In genomic region chr5:147645001-147645645, GRCm38 (mm10) we compare ENCODE assay signal across 8 mouse cellular contexts.
DNase-seq lines count a peak whose midpoint lies in the region; ATAC-seq and TF ChIP-seq lines count a peak whose summit lies in the region.

No protein-coding gene starts in this region.

- H3K27me3 ChIP-seq in limb, embryonic 12.5 days: no peaks in the 10 kb centered on the region
- H3K27me3 ChIP-seq in limb, embryonic 10.5 days (ENCODE audit: low read depth, poor library complexity, severe bottlenecking): no peaks in the 10 kb centered on the region
- no peaks in the 10 kb centered on the region for H3K27me3 ChIP-seq in embryonic facial prominence, embryonic 13.5 days
- H3K27me3 ChIP-seq in lung, embryonic 14.5 days (ENCODE audit: insufficient read depth, low read length): no peaks in the 10 kb centered on the region
- no peaks in the 10 kb centered on the region for H3K27me3 ChIP-seq in stomach, postnatal 0 days (ENCODE audit: control insufficient read depth, insufficient read depth, low read length)

- no peaks in the 10 kb centered on the region for H3K9me3 ChIP-seq in limb, embryonic 12.5 days
- H3K9me3 ChIP-seq in limb, embryonic 10.5 days (replicated peaks): no peaks in the 10 kb centered on the region
- H3K9me3 ChIP-seq in embryonic facial prominence, embryonic 13.5 days: no peaks in the 10 kb centered on the region
- no peaks in the 10 kb centered on the region for H3K9me3 ChIP-seq in lung, embryonic 14.5 days (ENCODE audit: low read depth, low read length)
- no peaks in the 10 kb centered on the region for H3K9me3 ChIP-seq in stomach, postnatal 0 days (ENCODE audit: control insufficient read depth, low read length)

- H3K4me1 ChIP-seq in limb, embryonic 12.5 days (replicated peaks): peaks cover 19% of the 10 kb centered on the region
- no peaks in the 10 kb centered on the region; the same call in 1 of the 2 replicates for H3K4me1 ChIP-seq in limb, embryonic 10.5 days
- peaks cover 12% of the 10 kb centered on the region for H3K4me1 ChIP-seq in embryonic facial prominence, embryonic 13.5 days
- H3K4me1 ChIP-seq in lung, embryonic 14.5 days (ENCODE audit: insufficient read depth): no peaks in the 10 kb centered on the region
- H3K4me1 ChIP-seq in stomach, postnatal 0 days (replicated peaks; ENCODE audit: control insufficient read depth, insufficient read depth): no peaks in the 10 kb centered on the region

- DNase-seq in limb, embryonic 10.5 days (ENCODE audit: low spot score): no peak
- peak; percentile 84 to 86 for DNase-seq in heart, adult 9 months (ENCODE audit: low spot score in 2 of 2)
- DNase-seq in kidney, postnatal 25 days: peak; percentile 93 to 95
- peak; percentile 96 for DNase-seq in lung, embryonic 14.5 days
- DNase-seq in stomach, postnatal 0 days (ENCODE audit: low spot score): peak; percentile 72
- DNase-seq in T-cell, adult 2 months (ENCODE audit: low spot score): no peak

- no peaks in the 10 kb centered on the region for H3K36me3 ChIP-seq in limb, embryonic 12.5 days
- no peaks in the 10 kb centered on the region for H3K36me3 ChIP-seq in limb, embryonic 10.5 days
- no peaks in the 10 kb centered on the region for H3K36me3 ChIP-seq in embryonic facial prominence, embryonic 13.5 days
- H3K36me3 ChIP-seq in lung, embryonic 14.5 days (ENCODE audit: insufficient read depth): no peaks in the 10 kb centered on the region
- H3K36me3 ChIP-seq in stomach, postnatal 0 days (ENCODE audit: control insufficient read depth, insufficient read depth, low read length): no peaks in the 10 kb centered on the region

- no peak for ATAC-seq in limb, embryonic 12.5 days (ENCODE audit: insufficient number of reproducible peaks, insufficient read depth, low FRiP score, low TSS enrichment, low read depth)
- peak; percentile 67 for ATAC-seq in embryonic facial prominence, embryonic 13.5 days (ENCODE audit: insufficient number of reproducible peaks, insufficient read depth, low FRiP score, low TSS enrichment, low read depth)
- peak; percentile 92 for ATAC-seq in lung, embryonic 14.5 days (ENCODE audit: insufficient read depth)
- ATAC-seq in stomach, postnatal 0 days (ENCODE audit: low FRiP score, low TSS enrichment): no peak

- no peak overlapping the region for H3K4me3 ChIP-seq in limb, embryonic 12.5 days (replicated peaks)
- H3K4me3 ChIP-seq in limb, embryonic 10.5 days: no peak overlapping the region
- no peak overlapping the region for H3K4me3 ChIP-seq in embryonic facial prominence, embryonic 13.5 days
- no peak overlapping the region for H3K4me3 ChIP-seq in lung, embryonic 14.5 days (ENCODE audit: low read depth, low read length)
- H3K4me3 ChIP-seq in stomach, postnatal 0 days (ENCODE audit: low read depth, low read length): no peak overlapping the region

- no peak overlapping the region for H3K9ac ChIP-seq in limb, embryonic 12.5 days (replicated peaks)
- H3K9ac ChIP-seq in embryonic facial prominence, embryonic 13.5 days: no peak overlapping the region
- no peak overlapping the region for H3K9ac ChIP-seq in lung, embryonic 14.5 days
- no peak overlapping the region for H3K9ac ChIP-seq in stomach, postnatal 0 days (ENCODE audit: low read length)

- no peak for TF ChIP-seq EP300 in stomach, postnatal 0 days (optimal IDR thresholded peaks at IDR 0.05)

- H3K27ac ChIP-seq in limb, embryonic 12.5 days: peak overlapping the region; percentile 62; the same call in 1 of the 2 replicates
- H3K27ac ChIP-seq in limb, embryonic 10.5 days: no peak overlapping the region; the same call in 1 of the 2 replicates
- peak overlapping the region; percentile 51; the same call in 1 of the 2 replicates for H3K27ac ChIP-seq in embryonic facial prominence, embryonic 13.5 days
- H3K27ac ChIP-seq in lung, embryonic 14.5 days (ENCODE audit: low read depth): peak overlapping the region; percentile 51
- H3K27ac ChIP-seq in stomach, postnatal 0 days (replicated peaks): no peak overlapping the region

- no peak for TF ChIP-seq CTCF in lung, embryonic 14.5 days (IDR thresholded peaks at IDR 0.05; ENCODE audit: low read depth)
- TF ChIP-seq CTCF in stomach, postnatal 0 days (IDR thresholded peaks at IDR 0.05; ENCODE audit: low read depth): no peak

- no peak overlapping the region for H3K4me2 ChIP-seq in limb, embryonic 12.5 days
- H3K4me2 ChIP-seq in embryonic facial prominence, embryonic 13.5 days: no peak overlapping the region
- H3K4me2 ChIP-seq in lung, embryonic 14.5 days: no peak overlapping the region
- no peak overlapping the region for H3K4me2 ChIP-seq in stomach, postnatal 0 days (replicated peaks; ENCODE audit: low read depth)

- WGBS in limb, embryonic 12.5 days: 65% methylated on average over 12 of the region's 12 CpGs
- WGBS in limb, embryonic 10.5 days: 87% methylated on average over 12 of the region's 12 CpGs
- 47% methylated on average over 12 of the region's 12 CpGs for WGBS in embryonic facial prominence, embryonic 13.5 days
- 27% methylated on average over 12 of the region's 12 CpGs for WGBS in lung, embryonic 14.5 days
- WGBS in stomach, postnatal 0 days: 35% methylated on average over 12 of the region's 12 CpGs

Comparison
In these comparisons a context has a peak if more than half of its experiments do, and no peak if none do; other contexts are left out.
1. H3K27ac ChIP-seq: peak in limb, embryonic 12.5 days (single experiment), embryonic facial prominence, embryonic 13.5 days (single experiment) and lung, embryonic 14.5 days (single experiment); none in limb, embryonic 10.5 days (single experiment) and stomach, postnatal 0 days (single experiment).
2. ATAC-seq: peak in embryonic facial prominence, embryonic 13.5 days (single experiment) and lung, embryonic 14.5 days (single experiment); none in limb, embryonic 12.5 days (single experiment) and stomach, postnatal 0 days (single experiment).
3. DNase-seq: peak in heart, adult 9 months (2 of 2), kidney, postnatal 25 days (2 of 2), lung, embryonic 14.5 days (single experiment) and stomach, postnatal 0 days (single experiment); none in limb, embryonic 10.5 days (single experiment) and T-cell, adult 2 months (single experiment).